Mouse (Mus musculus) small intestine, adult 2 months (tissue): ENCODE measurements around the gene Clybl. TPM values are rescaled to one million over a fixed set of nuclear protein-coding genes. Genes with fewer than 3 reads are reported as not detected.

ENCODE experiments used
- H3K27ac ChIP-seq: fragments of 200-500 bp; 2 replicates; pipeline ENCODE4 v1.5.1; 2012; ENCODE audit warnings: low read depth, low read length, control low read depth, inconsistent platforms; ENCODE audit not compliant: insufficient read depth
- H3K27me3 ChIP-seq: fragments of 200-500 bp; 2 replicates; pipeline ENCODE4 v1.6.1; 2012; ENCODE audit warnings: mild to moderate bottlenecking, moderate library complexity, low read length, inconsistent platforms; ENCODE audit not compliant: control insufficient read depth, insufficient read depth
- H3K36me3 ChIP-seq: fragments of 200-500 bp; 2 replicates; pipeline ENCODE4 v1.6.1; 2012; ENCODE audit warnings: mild to moderate bottlenecking, low read length, control low read depth, inconsistent platforms; ENCODE audit not compliant: control insufficient read depth, insufficient read depth
- H3K4me1 ChIP-seq: fragments of 200-500 bp; 2 replicates; pipeline ENCODE4 v1.6.1; 2012; ENCODE audit warnings: low read length, inconsistent platforms, mixed read lengths; ENCODE audit not compliant: control insufficient read depth, insufficient read depth, insufficient read length
- H3K4me3 ChIP-seq: fragments of 200-500 bp; 2 replicates; pipeline ENCODE4 v1.5.1; 2012; ENCODE audit warnings: low read depth, mild to moderate bottlenecking, control low read depth, inconsistent platforms, low read length, moderate library complexity
- CTCF ChIP-seq: fragments of 200-500 bp; IDR thresholded peaks from 2 replicates; pipeline ENCODE4 v1.5.1; 2012; ENCODE audit warnings: low read depth, mild to moderate bottlenecking, control low read depth, inconsistent platforms, low read length, moderate library complexity, mixed read lengths; ENCODE audit not compliant: insufficient replicate concordance, insufficient read length; ENCODE audit errors: extremely low read depth
- POLR2A ChIP-seq: fragments of 200-500 bp; IDR thresholded peaks from 2 replicates; pipeline ENCODE4 v1.6.1; 2012; ENCODE audit warnings: low read depth, mild to moderate bottlenecking, control low read depth, inconsistent platforms, low read length, moderate library complexity
- WGBS: fragments of 180-500 bp; shearing (Covaris S2); methylation state at CpG from one replicate; pipeline ENCODE4 v1.1.7; 2018; 5-methylcytosine and 5-hydroxymethylcytosine counted together
- polyA plus RNA-seq: library from polyadenylated mRNA; depleted of rRNA; stranded (reverse); fragments of >200 nt; gene quantifications from 2 replicates; pipeline ENCODE4 v1.2.3, GENCODE M21; 2012

The Clybl gene
- polyA plus RNA-seq, 1 experiment = 3.1 TPM

DNA sequence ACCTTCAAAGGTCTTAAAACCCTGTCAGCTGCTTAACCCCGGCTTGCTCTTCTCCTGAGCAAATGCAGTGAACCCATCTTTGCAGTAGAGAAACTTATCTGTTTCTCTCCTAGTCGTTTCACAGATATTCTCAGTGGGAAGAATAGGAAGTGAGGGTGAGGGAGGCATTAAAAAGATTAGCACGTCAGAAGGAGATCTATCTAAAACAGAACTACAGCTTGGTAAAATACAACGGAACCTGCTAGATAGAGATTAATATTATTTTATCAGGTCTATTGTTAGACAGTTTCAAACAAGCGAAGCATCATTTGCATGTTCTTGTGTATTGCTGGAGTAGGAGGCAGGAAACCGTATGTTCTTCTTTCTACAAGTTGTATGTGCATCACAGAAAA, 42.6 kb downstream of the Clybl start:
- Histone ChIP-seq H3K27ac (no peak overlapping the region), H3K27me3 (no peaks in the 10 kb centered on the region), H3K36me3 (no peaks in the 10 kb centered on the region), H3K4me1 (no peaks in the 10 kb centered on the region), H3K4me3 (no peak overlapping the region)
- TF ChIP-seq CTCF (no peak), POLR2A (no peak)
- 76% methylated on average over 6 of the region's 6 CpGs for WGBS

DNA sequence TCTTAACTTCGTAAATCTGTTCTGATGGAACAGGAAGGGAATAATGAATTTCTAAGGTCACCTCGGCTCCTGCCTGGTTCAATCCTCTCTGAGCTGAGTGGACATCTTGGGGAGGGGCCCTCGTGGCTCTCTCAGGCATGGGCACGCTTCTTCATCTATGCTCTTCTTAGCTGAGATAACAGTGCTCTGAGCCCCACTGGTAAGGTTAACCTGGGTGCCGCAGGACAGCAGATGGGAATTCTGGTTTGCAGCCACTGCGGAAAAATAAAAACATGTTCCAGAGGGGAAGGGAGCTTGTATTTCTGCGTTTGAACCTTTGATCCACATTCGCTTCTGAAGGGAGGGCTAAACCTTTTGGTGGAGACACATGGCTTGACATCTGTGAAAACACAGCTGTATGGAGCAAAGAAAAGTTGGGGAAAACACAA, 43.0 kb downstream of the Clybl start:
- H3K4me3 ChIP-seq = no peak overlapping the region
- TF ChIP-seq CTCF (no peak), POLR2A (no peak)
- no peaks in the 10 kb centered on the region for H3K4me1 ChIP-seq
- 83% methylated on average over 8 of the region's 8 CpGs for WGBS
- H3K36me3 ChIP-seq = no peaks in the 10 kb centered on the region
- H3K27ac ChIP-seq = no peak overlapping the region
- no peaks in the 10 kb centered on the region for H3K27me3 ChIP-seq

DNA sequence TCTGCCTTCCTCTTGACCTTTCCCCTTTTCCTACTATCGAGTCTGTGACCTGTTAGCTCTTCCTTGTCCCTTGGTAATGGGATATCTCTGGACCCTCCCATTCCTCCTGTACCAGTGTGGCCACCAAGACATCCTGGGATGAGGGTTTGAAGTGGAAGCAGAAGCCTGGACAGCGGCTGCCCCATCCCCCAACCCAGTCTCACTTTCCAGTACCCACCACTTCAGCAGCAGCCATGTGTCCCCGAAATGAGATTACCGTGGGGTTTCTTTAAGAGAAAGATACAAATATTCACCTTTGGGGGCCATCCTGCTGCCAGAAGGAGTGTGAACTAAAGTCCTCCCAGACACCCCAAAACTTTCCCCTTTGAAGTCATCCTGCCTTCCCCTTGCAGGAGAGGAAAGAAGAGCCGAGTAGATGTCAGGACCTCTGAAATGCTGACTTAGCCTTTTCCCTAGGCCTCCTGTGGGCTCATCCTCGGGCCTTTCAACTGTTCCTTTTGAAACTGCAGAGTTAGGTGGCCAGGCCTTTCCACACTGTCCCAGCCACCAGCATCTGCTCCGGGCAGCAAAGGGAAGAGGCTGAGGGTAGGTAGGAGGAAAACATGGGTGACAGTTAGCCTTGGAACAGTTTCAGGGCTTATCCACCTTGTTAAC, 44.1 kb downstream of the Clybl start:
- no peaks in the 10 kb centered on the region for H3K36me3 ChIP-seq
- no peaks in the 10 kb centered on the region for H3K4me1 ChIP-seq
- no peaks in the 10 kb centered on the region for H3K27me3 ChIP-seq
- H3K4me3 ChIP-seq = no peak overlapping the region
- no peak overlapping the region for H3K27ac ChIP-seq
- TF ChIP-seq POLR2A (no peak), CTCF (no peak)
- WGBS = 75% methylated on average over 7 of the region's 7 CpGs

DNA sequence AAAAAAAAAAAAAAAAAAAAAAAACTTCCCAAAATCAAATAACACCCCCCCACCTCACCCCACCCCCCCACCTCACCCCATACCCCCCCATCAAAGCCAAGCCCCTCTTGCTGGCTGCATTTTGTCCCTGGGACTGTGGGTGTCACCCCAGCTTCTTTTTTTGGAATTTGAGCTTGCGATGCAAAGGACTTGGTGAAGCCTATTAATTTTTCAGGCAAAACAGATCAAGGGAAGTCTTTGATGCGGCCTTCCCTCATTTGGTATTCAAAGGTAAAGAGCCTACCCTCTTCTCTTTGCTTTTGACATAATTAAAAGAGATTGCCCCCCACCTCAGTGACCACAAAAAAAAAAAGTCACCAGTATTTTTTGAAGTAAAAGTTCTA, 44.6 kb downstream of the Clybl start:
- no peaks in the 10 kb centered on the region for H3K4me1 ChIP-seq
- WGBS = 97% methylated on average over 2 of the region's 2 CpGs
- H3K4me3 ChIP-seq = no peak overlapping the region

DNA sequence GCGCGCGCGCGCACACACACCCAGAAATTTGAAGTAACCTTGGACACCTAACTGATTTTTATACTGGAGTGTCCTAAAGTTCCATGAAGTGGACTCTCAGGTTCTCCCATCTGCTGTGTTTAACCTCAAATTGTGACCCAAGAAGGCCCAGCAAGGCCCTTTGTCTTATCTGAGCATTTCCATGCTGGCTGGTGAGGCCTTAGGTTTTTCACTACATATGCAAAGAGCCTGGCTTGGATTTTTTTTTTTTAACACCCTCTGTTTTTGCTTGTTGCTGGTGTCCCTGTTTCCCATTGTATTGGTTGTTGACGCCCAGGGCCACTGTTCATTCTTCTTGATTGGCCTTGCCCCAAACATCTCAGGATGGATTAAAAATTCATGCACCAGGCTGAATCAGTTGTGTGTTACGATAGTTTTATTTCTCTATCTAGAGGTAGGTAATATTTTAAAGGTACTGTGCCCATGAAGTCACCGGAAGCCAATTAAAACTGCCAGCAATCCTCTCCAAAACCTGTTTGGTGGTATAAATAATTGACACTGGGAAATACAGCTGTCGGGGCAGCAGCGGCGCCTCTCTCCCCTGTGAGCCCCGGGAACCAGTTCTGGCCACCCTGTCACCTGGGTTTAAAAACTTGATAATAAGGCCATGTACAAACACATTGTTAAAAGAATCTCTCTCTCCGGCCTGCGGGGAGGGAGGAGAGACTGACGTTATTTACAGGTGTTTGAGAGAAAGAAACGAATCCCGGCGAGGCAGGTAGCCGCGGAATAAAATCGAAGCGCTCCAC, 45.4 kb downstream of the Clybl start:
- 78% methylated on average over 22 of the region's 22 CpGs for WGBS
- no peak overlapping the region for H3K27ac ChIP-seq

More for the DNA sequence above, 44.6 kb downstream of the Clybl start:
- TF ChIP-seq POLR2A = no peak
- no peak for TF ChIP-seq CTCF
- H3K36me3 ChIP-seq = no peaks in the 10 kb centered on the region
- no peaks in the 10 kb centered on the region for H3K27me3 ChIP-seq
- H3K27ac ChIP-seq = no peak overlapping the region

DNA sequence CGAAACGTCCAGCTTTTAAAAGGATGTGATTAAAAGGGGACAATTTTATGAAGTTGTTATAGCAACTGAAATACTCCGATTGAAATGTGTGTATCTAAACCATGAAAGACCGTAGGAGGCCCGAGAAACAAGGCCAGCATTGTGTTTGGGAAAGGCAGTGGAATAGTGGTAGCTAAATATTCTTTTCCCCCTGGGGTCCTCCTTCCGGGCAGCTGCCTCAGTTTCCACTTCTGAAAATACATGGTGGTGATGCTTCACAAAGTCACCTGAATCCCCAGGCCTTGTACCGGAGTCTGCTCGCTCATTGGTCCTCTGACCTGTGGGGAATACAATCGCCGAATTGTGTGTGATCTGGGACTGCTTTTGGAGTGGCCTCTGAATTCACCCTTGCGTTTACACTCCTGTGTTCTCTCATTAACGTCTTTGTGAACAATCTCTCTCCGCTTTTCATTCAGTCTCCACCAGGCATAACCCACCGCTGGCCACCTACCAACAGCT, 46.0 kb downstream of the Clybl start:
- 68% methylated on average over 14 of the region's 14 CpGs for WGBS
- Histone ChIP-seq H3K36me3 (no peaks in the 10 kb centered on the region), H3K27ac (no peak overlapping the region), H3K4me3 (no peak overlapping the region), H3K27me3 (no peaks in the 10 kb centered on the region), H3K4me1 (no peaks in the 10 kb centered on the region)
- TF ChIP-seq POLR2A (no peak), CTCF (no peak)

More for the DNA sequence above, 45.4 kb downstream of the Clybl start:
- H3K27me3 ChIP-seq = no peaks in the 10 kb centered on the region
- H3K36me3 ChIP-seq = no peaks in the 10 kb centered on the region
- H3K4me1 ChIP-seq = no peaks in the 10 kb centered on the region
- TF ChIP-seq CTCF (no peak), POLR2A (no peak)
- no peak overlapping the region for H3K4me3 ChIP-seq
